Mouse (Mus musculus) embryonic facial prominence, embryonic 12.5 days (tissue): ENCODE results near the gene Ube2q2. TPM values are rescaled to one million over a fixed set of nuclear protein-coding genes. Genes with fewer than 3 reads are reported as not detected.

Experiments
- ATAC-seq: fragments of 200-750 bp; cut with Nextera tagmentation; 2 replicates; pipeline ENCODE4 v1.8.0; 2017; ENCODE audit not compliant: insufficient number of reproducible peaks, insufficient read depth, low FRiP score, low TSS enrichment
- H3K27ac ChIP-seq: fragments of 300-500 bp; sonication (generic); 2 replicates; pipeline ENCODE4 v1.5.1; 2016; ENCODE audit warnings: mild to moderate bottlenecking
- H3K27me3 ChIP-seq: fragments of 300-500 bp; sonication (generic); 2 replicates; pipeline ENCODE4 v1.6.1; 2016; ENCODE audit warnings: mild to moderate bottlenecking, moderate library complexity
- H3K36me3 ChIP-seq: fragments of 300-500 bp; sonication (generic); 2 replicates; pipeline ENCODE4 v1.6.1; 2016; ENCODE audit warnings: mild to moderate bottlenecking
- H3K4me1 ChIP-seq: fragments of 300-500 bp; sonication (generic); 2 replicates; pipeline ENCODE4 v1.6.1; 2016
- H3K4me2 ChIP-seq: fragments of 300-500 bp; sonication (generic); replicated peaks from 2 replicates; pipeline ENCODE4 v1.6.1; 2016; ENCODE audit warnings: mild to moderate bottlenecking, moderate library complexity
- H3K4me3 ChIP-seq: fragments of 300-500 bp; sonication (generic); 2 replicates; pipeline ENCODE4 v1.5.1; 2016; ENCODE audit warnings: mild to moderate bottlenecking
- H3K9ac ChIP-seq: fragments of 300-500 bp; sonication (generic); 2 replicates; pipeline ENCODE4 v1.6.1; 2016; ENCODE audit warnings: mild to moderate bottlenecking, moderate library complexity
- H3K9me3 ChIP-seq: fragments of 300-500 bp; sonication (generic); 2 replicates; pipeline ENCODE4 v1.6.1; 2016; ENCODE audit warnings: mild to moderate bottlenecking, moderate library complexity
- WGBS: fragments of 180-500 bp; shearing (Covaris S2); methylation state at CpG from one replicate; pipeline ENCODE4 v1.1.7; 2016; 5-methylcytosine and 5-hydroxymethylcytosine counted together
- polyA plus RNA-seq: library from polyadenylated mRNA; unstranded; fragments of >200 nt; fragmentation: Nextera tagmentation; extraction: Ambion mirVana; gene quantifications from 2 replicates; pipeline ENCODE4 v1.2.1, GENCODE M21; 2016

The Ube2q2 gene
- polyA plus RNA-seq, 1 experiment from 2014 or later, result 46.1 TPM

GRCm38 (mm10) chr9:55195876-55196275 is 47.2 kb downstream of the Ube2q2 start:
- H3K36me3 ChIP-seq, result 0 out of 2 replicates have a peak, but pooled peaks cover 15% of the 10 kb centered on the region
- H3K4me1 ChIP-seq, result no peaks in the 10 kb centered on the region
- no peak overlapping the region for H3K27ac ChIP-seq
- WGBS, result 98% methylated on average over 3 of the region's 3 CpGs
- ATAC-seq, result no peak
- no peak overlapping the region for H3K4me3 ChIP-seq
- no peaks in the 10 kb centered on the region for H3K27me3 ChIP-seq
- H3K9me3 ChIP-seq, result no peaks in the 10 kb centered on the region
- no peak overlapping the region for H3K9ac ChIP-seq
- no peak overlapping the region for H3K4me2 ChIP-seq

GRCm38 (mm10) chr9:55198260-55198659 is 49.6 kb downstream of the Ube2q2 start:
- Histone ChIP-seq H3K4me2 (no peak overlapping the region), H3K36me3 (0 out of 2 replicates have a peak, but pooled peaks cover 7% of the 10 kb centered on the region), H3K9ac (no peak overlapping the region), H3K4me3 (no peak overlapping the region), H3K27me3 (no peaks in the 10 kb centered on the region), H3K9me3 (no peaks in the 10 kb centered on the region), H3K27ac (no peak overlapping the region), H3K4me1 (no peaks in the 10 kb centered on the region)
- WGBS, result 91% methylated on average over 1 of the region's 1 CpGs
- ATAC-seq, result no peak

GRCm38 (mm10) chr9:55199348-55199747 is 50.7 kb downstream of the Ube2q2 start:
- 84% methylated on average over 2 of the region's 2 CpGs for WGBS

GRCm38 (mm10) chr9:55208458-55208789 is 59.8 kb downstream of the Ube2q2 start:
- WGBS, result 1% methylated on average over 2 of the region's 2 CpGs
- ATAC-seq, result no peak
- Histone ChIP-seq H3K9me3 (no peaks in the 10 kb centered on the region), H3K27ac (peak overlapping the region; percentile 92), H3K36me3 (peaks cover 8% of the 10 kb centered on the region), H3K9ac (peak overlapping the region; percentile 76), H3K4me3 (peak overlapping the region; percentile 72), H3K4me2 (peak overlapping the region; percentile 77), H3K4me1 (peaks cover 23% of the 10 kb centered on the region), H3K27me3 (no peaks in the 10 kb centered on the region)

More at GRCm38 (mm10) chr9:55199348-55199747, 50.7 kb downstream of the Ube2q2 start:
- H3K9ac ChIP-seq, result no peak overlapping the region
- no peak overlapping the region for H3K27ac ChIP-seq
- H3K36me3 ChIP-seq, result 0 out of 2 replicates have a peak, but pooled peaks cover 3% of the 10 kb centered on the region
- H3K4me1 ChIP-seq, result no peaks in the 10 kb centered on the region
- H3K4me3 ChIP-seq, result no peak overlapping the region
- H3K9me3 ChIP-seq, result no peaks in the 10 kb centered on the region
- ATAC-seq, result no peak
- no peaks in the 10 kb centered on the region for H3K27me3 ChIP-seq
- no peak overlapping the region for H3K4me2 ChIP-seq

GRCm38 (mm10) chr9:55208790-55209481 is 60.3 kb downstream of the Ube2q2 start, which contains the start of gene Fbxo22:
Gene Fbxo22 (plus strand): TSS chr9:55208925.
- Histone ChIP-seq H3K27me3 (no peaks in the 10 kb centered on the region), H3K36me3 (peaks cover 11% of the 10 kb centered on the region), H3K4me2 (peak within 1 kb of the TSS; percentile 77), H3K4me3 (peak within 1 kb of the TSS; percentile 72), H3K9ac (peak within 1 kb of the TSS; percentile 76), H3K9me3 (no peaks in the 10 kb centered on the region), H3K27ac (peak within 1 kb of the TSS; percentile 92), H3K4me1 (peaks cover 23% of the 10 kb centered on the region)
- WGBS, result under 1% methylated on average over 64 of the region's 65 CpGs
- ATAC-seq, result peak; percentile 96

GRCm38 (mm10) chr9:55211611-55212010 is 63.0 kb downstream of the Ube2q2 start:
- no peak for ATAC-seq

GRCm38 (mm10) chr9:55213396-55213795 is 64.7 kb downstream of the Ube2q2 start:
- H3K4me1 ChIP-seq, result peaks cover 18% of the 10 kb centered on the region
- H3K27ac ChIP-seq, result no peak overlapping the region
- no peak overlapping the region for H3K9ac ChIP-seq
- ATAC-seq, result no peak
- H3K9me3 ChIP-seq, result no peaks in the 10 kb centered on the region
- H3K36me3 ChIP-seq, result peaks cover 51% of the 10 kb centered on the region
- no peak overlapping the region for H3K4me3 ChIP-seq
- 96% methylated on average over 1 of the region's 1 CpGs for WGBS
- H3K27me3 ChIP-seq, result no peaks in the 10 kb centered on the region
- H3K4me2 ChIP-seq, result no peak overlapping the region

More at GRCm38 (mm10) chr9:55211611-55212010, 63.0 kb downstream of the Ube2q2 start:
- no peak overlapping the region for H3K4me2 ChIP-seq
- H3K9ac ChIP-seq, result no peak overlapping the region
- peaks cover 23% of the 10 kb centered on the region for H3K4me1 ChIP-seq
- no peaks in the 10 kb centered on the region for H3K9me3 ChIP-seq
- H3K27ac ChIP-seq, result no peak overlapping the region
- H3K36me3 ChIP-seq, result peaks cover 33% of the 10 kb centered on the region
- no peak overlapping the region for H3K4me3 ChIP-seq
- H3K27me3 ChIP-seq, result no peaks in the 10 kb centered on the region
- WGBS, result 84% methylated on average over 4 of the region's 4 CpGs

- 90% methylated on average over 3 of the region's 3 CpGs for WGBS
- Histone ChIP-seq H3K9ac (no peak overlapping the region), H3K4me3 (no peak overlapping the region), H3K27me3 (no peaks in the 10 kb centered on the region), H3K36me3 (peaks cover 66% of the 10 kb centered on the region), H3K4me2 (no peak overlapping the region), H3K9me3 (no peaks in the 10 kb centered on the region), H3K27ac (no peak overlapping the region), H3K4me1 (peaks cover 12% of the 10 kb centered on the region)
- ATAC-seq, result no peak
Observed at GRCm38 (mm10) chr9:55215056-55215455, 66.4 kb downstream of the Ube2q2 start.

GRCm38 (mm10) chr9:55215648-55216047 is 67.0 kb downstream of the Ube2q2 start:
- Histone ChIP-seq H3K27me3 (no peaks in the 10 kb centered on the region), H3K9me3 (no peaks in the 10 kb centered on the region), H3K4me2 (no peak overlapping the region), H3K36me3 (peaks cover 72% of the 10 kb centered on the region), H3K9ac (no peak overlapping the region), H3K4me3 (no peak overlapping the region), H3K4me1 (peaks cover 6% of the 10 kb centered on the region), H3K27ac (no peak overlapping the region)
- no peak for ATAC-seq
- WGBS, result 86% methylated on average over 3 of the region's 3 CpGs

- Histone ChIP-seq H3K9me3 (no peaks in the 10 kb centered on the region), H3K27ac (no peak overlapping the region), H3K27me3 (no peaks in the 10 kb centered on the region), H3K36me3 (peaks cover 75% of the 10 kb centered on the region), H3K4me1 (peaks cover 4% of the 10 kb centered on the region), H3K4me2 (no peak overlapping the region), H3K9ac (no peak overlapping the region), H3K4me3 (no peak overlapping the region)
- ATAC-seq, result no peak
- 79% methylated on average over 2 of the region's 2 CpGs for WGBS
Observed at GRCm38 (mm10) chr9:55216078-55216477, 67.4 kb downstream of the Ube2q2 start.

- H3K9ac ChIP-seq, result no peak overlapping the region
- ATAC-seq, result no peak
- no peaks in the 10 kb centered on the region for H3K4me1 ChIP-seq
- peaks cover 85% of the 10 kb centered on the region for H3K36me3 ChIP-seq
- no peaks in the 10 kb centered on the region for H3K9me3 ChIP-seq
- no peak overlapping the region for H3K4me2 ChIP-seq
- no peak overlapping the region for H3K27ac ChIP-seq
- H3K4me3 ChIP-seq, result no peak overlapping the region
- no peaks in the 10 kb centered on the region for H3K27me3 ChIP-seq
- 89% methylated on average over 3 of the region's 3 CpGs for WGBS
Observed at GRCm38 (mm10) chr9:55217381-55217780, 68.7 kb downstream of the Ube2q2 start.

- no peaks in the 10 kb centered on the region for H3K27me3 ChIP-seq
- no peaks in the 10 kb centered on the region for H3K4me1 ChIP-seq
- no peak overlapping the region for H3K9ac ChIP-seq
- H3K9me3 ChIP-seq, result no peaks in the 10 kb centered on the region
- H3K4me2 ChIP-seq, result no peak overlapping the region
- WGBS, result 84% methylated on average over 7 of the region's 7 CpGs
- H3K4me3 ChIP-seq, result no peak overlapping the region
- no peak overlapping the region for H3K27ac ChIP-seq
- no peak for ATAC-seq
- peaks cover 51% of the 10 kb centered on the region for H3K36me3 ChIP-seq
Observed at GRCm38 (mm10) chr9:55225165-55225737, 76.6 kb downstream of the Ube2q2 start.
